Mouse (Mus musculus): ENCODE measurements around the gene Clspn. TPM values are rescaled to one million over a fixed set of nuclear protein-coding genes. Genes with fewer than 3 reads are reported as not detected.

The Clspn gene
- polyA plus RNA-seq, 1 experiment from 2014 or later, result 8.1 TPM

DNA sequence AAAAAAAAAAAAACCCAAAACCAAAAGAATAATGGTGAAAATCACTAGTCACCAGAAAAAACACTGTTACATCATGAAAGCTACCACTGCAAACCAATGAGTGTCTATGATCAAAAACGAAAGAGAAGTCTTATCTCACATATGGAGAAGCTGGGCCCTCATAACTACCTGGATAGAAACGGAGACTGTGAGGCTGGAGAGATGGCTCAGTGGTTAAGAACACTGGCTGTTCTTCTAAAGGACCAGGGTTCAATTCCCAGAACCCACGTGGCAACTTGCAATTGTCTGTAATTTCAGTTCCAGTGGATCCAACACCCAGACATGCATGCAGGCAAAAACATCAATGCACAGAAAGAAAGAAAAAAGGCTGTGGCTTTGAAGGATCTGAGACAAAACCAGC is 75.9 kb downstream of the Clspn start:
- ATAC-seq (ENCODE audit: low FRiP score, low TSS enrichment), result no peak
- Histone ChIP-seq H3K4me1 (ENCODE audit: control insufficient read depth, insufficient read depth, low read length) (peaks cover 2% of the 10 kb centered on the region; the same call in 1 of the 2 replicates), H3K9ac (replicated peaks; ENCODE audit: low read length) (no peak overlapping the region), H3K4me3 (replicated peaks; ENCODE audit: low read depth, low read length) (no peak overlapping the region), H3K27me3 (ENCODE audit: control insufficient read depth, insufficient read depth, low read length) (peaks cover 18% of the 10 kb centered on the region; the same call in 1 of the 2 replicates), H3K27ac (replicated peaks; ENCODE audit: low read depth, low read length) (no peak overlapping the region), H3K36me3 (ENCODE audit: control insufficient read depth, insufficient read depth, low read length) (no peaks in the 10 kb centered on the region), H3K9me3 (ENCODE audit: control insufficient read depth, low read length) (no peaks in the 10 kb centered on the region), H3K4me2 (ENCODE audit: low read length) (no peak overlapping the region)
- DNase-seq, result no peak
- 67% methylated on average over 3 of the region's 3 CpGs for WGBS

GRCm38 (mm10) chr4:126636330-126636729 is 79.6 kb downstream of the Clspn start:
- peak; percentile 56 for DNase-seq
- WGBS, result 19% methylated on average over 11 of the region's 11 CpGs
- Histone ChIP-seq H3K27ac (replicated peaks; ENCODE audit: low read depth, low read length) (peak overlapping the region; percentile 41; the same call in 1 of the 2 replicates), H3K36me3 (ENCODE audit: control insufficient read depth, insufficient read depth, low read length) (no peaks in the 10 kb centered on the region), H3K4me2 (ENCODE audit: low read length) (peak overlapping the region; percentile 37), H3K27me3 (ENCODE audit: control insufficient read depth, insufficient read depth, low read length) (peaks cover 18% of the 10 kb centered on the region; the same call in 1 of the 2 replicates), H3K9me3 (ENCODE audit: control insufficient read depth, low read length) (no peaks in the 10 kb centered on the region), H3K4me3 (replicated peaks; ENCODE audit: low read depth, low read length) (no peak overlapping the region), H3K9ac (replicated peaks; ENCODE audit: low read length) (no peak overlapping the region), H3K4me1 (ENCODE audit: control insufficient read depth, insufficient read depth, low read length) (no peaks in the 10 kb centered on the region)
- ATAC-seq (ENCODE audit: low FRiP score, low TSS enrichment), result no peak

GRCm38 (mm10) chr4:126637446-126637845 is 80.7 kb downstream of the Clspn start:
- Histone ChIP-seq H3K36me3 (ENCODE audit: control insufficient read depth, insufficient read depth, low read length) (no peaks in the 10 kb centered on the region), H3K9ac (replicated peaks; ENCODE audit: low read length) (no peak overlapping the region), H3K27ac (replicated peaks; ENCODE audit: low read depth, low read length) (no peak overlapping the region), H3K4me3 (replicated peaks; ENCODE audit: low read depth, low read length) (no peak overlapping the region), H3K27me3 (ENCODE audit: control insufficient read depth, insufficient read depth, low read length) (peaks cover 18% of the 10 kb centered on the region; the same call in 1 of the 2 replicates), H3K9me3 (ENCODE audit: control insufficient read depth, low read length) (no peaks in the 10 kb centered on the region), H3K4me2 (ENCODE audit: low read length) (no peak overlapping the region), H3K4me1 (ENCODE audit: control insufficient read depth, insufficient read depth, low read length) (no peaks in the 10 kb centered on the region)
- DNase-seq, result no peak
- no peak for ATAC-seq (ENCODE audit: low FRiP score, low TSS enrichment)
- WGBS, result 79% methylated on average over 4 of the region's 4 CpGs

GRCm38 (mm10) chr4:126639339-126639738 is 82.6 kb downstream of the Clspn start:
- no peak overlapping the region for H3K27ac ChIP-seq (replicated peaks; ENCODE audit: low read depth, low read length)
- no peak overlapping the region for H3K9ac ChIP-seq (replicated peaks; ENCODE audit: low read length)
- no peaks in the 10 kb centered on the region for H3K36me3 ChIP-seq (ENCODE audit: control insufficient read depth, insufficient read depth, low read length)
- DNase-seq (no peak), ATAC-seq (ENCODE audit: low FRiP score, low TSS enrichment) (no peak)
- H3K9me3 ChIP-seq (ENCODE audit: control insufficient read depth, low read length), result no peaks in the 10 kb centered on the region
- H3K4me2 ChIP-seq (ENCODE audit: low read length), result no peak overlapping the region
- H3K27me3 ChIP-seq (ENCODE audit: control insufficient read depth, insufficient read depth, low read length), result peaks cover 13% of the 10 kb centered on the region; the same call in 1 of the 2 replicates
- no peaks in the 10 kb centered on the region for H3K4me1 ChIP-seq (ENCODE audit: control insufficient read depth, insufficient read depth, low read length)
- 56% methylated on average over 7 of the region's 7 CpGs for whole genome bisulfite sequencing
- no peak overlapping the region for H3K4me3 ChIP-seq (replicated peaks; ENCODE audit: low read depth, low read length)

DNA sequence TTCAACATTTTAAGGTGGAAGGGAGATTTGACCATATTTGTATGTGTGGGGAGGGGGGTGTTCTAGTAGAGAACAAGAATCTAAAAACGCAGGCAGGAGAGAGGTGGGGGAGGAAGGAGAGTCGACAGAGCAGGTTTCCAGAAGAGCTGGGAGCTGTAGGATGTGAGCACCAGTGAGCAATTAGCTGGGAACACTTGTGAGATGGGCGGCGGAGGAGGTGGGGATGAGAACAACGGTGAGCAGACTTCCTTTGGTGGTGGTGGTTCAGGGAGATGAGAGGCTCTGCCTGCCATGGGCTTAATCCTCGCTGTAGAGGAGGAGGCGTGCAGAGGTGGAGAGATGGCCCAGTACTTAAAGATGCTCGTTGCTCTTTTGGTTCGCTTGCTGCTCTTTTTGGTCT is 85.2 kb downstream of the Clspn start:
- 48% methylated on average over 9 of the region's 9 CpGs for WGBS
- no peaks in the 10 kb centered on the region for H3K9me3 ChIP-seq (ENCODE audit: control insufficient read depth, low read length)
- H3K36me3 ChIP-seq (ENCODE audit: control insufficient read depth, insufficient read depth, low read length), result no peaks in the 10 kb centered on the region
- H3K4me2 ChIP-seq (ENCODE audit: low read length), result no peak overlapping the region
- no peak overlapping the region for H3K27ac ChIP-seq (replicated peaks; ENCODE audit: low read depth, low read length)
- DNase-seq (no peak), ATAC-seq (ENCODE audit: low FRiP score, low TSS enrichment) (no peak)
- H3K9ac ChIP-seq (replicated peaks; ENCODE audit: low read length), result no peak overlapping the region
- no peaks in the 10 kb centered on the region; the same call in 1 of the 2 replicates for H3K27me3 ChIP-seq (ENCODE audit: control insufficient read depth, insufficient read depth, low read length)
- H3K4me1 ChIP-seq (ENCODE audit: control insufficient read depth, insufficient read depth, low read length), result no peaks in the 10 kb centered on the region
- no peak overlapping the region for H3K4me3 ChIP-seq (replicated peaks; ENCODE audit: low read depth, low read length)

Small RNA genes lying within 50 kb of the gene (microRNA-seq; reads per million reads assigned to microRNA genes)
- 0.59 reads per million for gene Mir7119

Other genes starting within 250 kb of the Clspn start
- gene Adprhl2, start 235.2 kb upstream of the Clspn start, polyA plus RNA-seq (2014; fragmentation: Nextera tagmentation; extraction: Ambion mirVana), result 64.2 and 76.6 TPM in 2 replicates
- 7.4 and 9.7 TPM in 2 replicates for gene Tekt2, start 231.2 kb upstream of the Clspn start, polyA plus RNA-seq (2014; fragmentation: Nextera tagmentation; extraction: Ambion mirVana)
- gene Ago3, start 127.4 kb upstream of the Clspn start, polyA plus RNA-seq (2014; fragmentation: Nextera tagmentation; extraction: Ambion mirVana), result 14.8 and 18.2 TPM in 2 replicates
- gene Ago1, start 88.4 kb upstream of the Clspn start, polyA plus RNA-seq (2014; fragmentation: Nextera tagmentation; extraction: Ambion mirVana), result 21.7 and 22.4 TPM in 2 replicates
- gene Ago4, start 23.5 kb upstream of the Clspn start, polyA plus RNA-seq (2014; fragmentation: Nextera tagmentation; extraction: Ambion mirVana), result 11.8 and 12.4 TPM in 2 replicates
- gene 5730409E04Rik, start 52.9 kb downstream of the Clspn start, polyA plus RNA-seq (2014; fragmentation: Nextera tagmentation; extraction: Ambion mirVana), result 8.1 and 14.5 TPM in 2 replicates
- 442 and 480 TPM in 2 replicates for gene Psmb2, start 120.7 kb downstream of the Clspn start, polyA plus RNA-seq (2014; fragmentation: Nextera tagmentation; extraction: Ambion mirVana)
- 0.97 and 2.0 TPM in 2 replicates for gene Tfap2e, start 179.3 kb downstream of the Clspn start, polyA plus RNA-seq (2014; fragmentation: Nextera tagmentation; extraction: Ambion mirVana)
- 88.9 and 91.8 TPM in 2 replicates for gene Ncdn, start 196.5 kb downstream of the Clspn start, polyA plus RNA-seq (2014; fragmentation: Nextera tagmentation; extraction: Ambion mirVana)
- gene AU040320, start 196.6 kb downstream of the Clspn start, polyA plus RNA-seq (2014; fragmentation: Nextera tagmentation; extraction: Ambion mirVana), result 35.8 and 38.9 TPM in 2 replicates